Mouse (Mus musculus) spleen, postnatal 14 days (tissue): ENCODE data around the gene Depdc5.

Experiments
- DNase-seq, 2 experiments: peaks; one replicate each; pipeline ENCODE4 v3.0.0; 2021 to 2022; ENCODE audit warnings: low spot score in 2 of 2

Depdc5 gene

GRCm38 (mm10) chr5:32998783-32999182, 135.3 kb downstream of the Depdc5 start:
- DNase-seq = no peak

- no peak for DNase-seq
Observed at GRCm38 (mm10) chr5:33001111-33001510, 137.6 kb downstream of the Depdc5 start.

- no peak for DNase-seq
Observed at GRCm38 (mm10) chr5:33002781-33003180, 139.3 kb downstream of the Depdc5 start.

GRCm38 (mm10) chr5:33003500-33003899, 140.0 kb downstream of the Depdc5 start:
- DNase-seq = no peak

- DNase-seq = no peak
Observed at GRCm38 (mm10) chr5:33004110-33004509, 140.6 kb downstream of the Depdc5 start.

GRCm38 (mm10) chr5:33005442-33006145, 142.1 kb downstream of the Depdc5 start:
- no peak for DNase-seq

GRCm38 (mm10) chr5:33006670-33007069, 143.2 kb downstream of the Depdc5 start:
- no peak for DNase-seq

- DNase-seq = no peak
Observed at GRCm38 (mm10) chr5:33007371-33007770, 143.9 kb downstream of the Depdc5 start.

- DNase-seq = no peak
Observed at GRCm38 (mm10) chr5:33009301-33009700, 145.8 kb downstream of the Depdc5 start.

- DNase-seq = no peak
Observed at GRCm38 (mm10) chr5:33009818-33010812, 146.6 kb downstream of the Depdc5 start.

- no peak for DNase-seq
Observed at GRCm38 (mm10) chr5:33011132-33012106, 147.9 kb downstream of the Depdc5 start.

- no peak for DNase-seq
Observed at GRCm38 (mm10) chr5:33014096-33014495, 150.6 kb downstream of the Depdc5 start.

- no peak for DNase-seq
Observed at GRCm38 (mm10) chr5:33015579-33015978, 152.1 kb downstream of the Depdc5 start.

- DNase-seq = no peak
Observed at GRCm38 (mm10) chr5:33018189-33018560, 154.7 kb downstream of the Depdc5 start.

GRCm38 (mm10) chr5:33018561-33019425, 155.3 kb downstream of the Depdc5 start, which contains the start of gene Ywhah:
TSS of gene Ywhah (plus strand) at chr5:33018816.
- peak; percentile 94 for DNase-seq

GRCm38 (mm10) chr5:33019426-33019821, 155.9 kb downstream of the Depdc5 start:
- no peak for DNase-seq

- peak in 1 of 2 experiments; percentile 24 for DNase-seq
Observed at GRCm38 (mm10) chr5:33021622-33022021, 158.1 kb downstream of the Depdc5 start.

GRCm38 (mm10) chr5:33023337-33023736, 159.8 kb downstream of the Depdc5 start:
- DNase-seq = no peak

GRCm38 (mm10) chr5:33024474-33024873, 161.0 kb downstream of the Depdc5 start:
- no peak for DNase-seq

GRCm38 (mm10) chr5:33028656-33029055, 165.2 kb downstream of the Depdc5 start:
- DNase-seq = no peak
